Mouse (Mus musculus): ENCODE results near the gene Trex1. TPM values are rescaled to one million over a fixed set of nuclear protein-coding genes. Genes with fewer than 3 reads are reported as not detected.

Trex1 gene
- polyA plus RNA-seq, 1 experiment from 2014 or later = 7.1 TPM

GRCm38 (mm10) chr9:109049996-109050673, 9.4 kb downstream of the Trex1 start:
- no peak overlapping the region for H3K9ac ChIP-seq (replicated peaks)
- H3K27ac ChIP-seq = no peak overlapping the region
- 82% methylated on average over 9 of the region's 9 CpGs for WGBS
- no peaks in the 10 kb centered on the region for H3K27me3 ChIP-seq
- no peak overlapping the region for H3K4me3 ChIP-seq (replicated peaks)
- H3K36me3 ChIP-seq = peaks cover 43% of the 10 kb centered on the region
- peaks cover 6% of the 10 kb centered on the region for H3K4me1 ChIP-seq (replicated peaks)
- H3K9me3 ChIP-seq = no peaks in the 10 kb centered on the region
- no peak for ATAC-seq (ENCODE audit: insufficient number of reproducible peaks, insufficient read depth, low FRiP score, low TSS enrichment, low read depth)
- no peak overlapping the region for H3K4me2 ChIP-seq

GRCm38 (mm10) chr9:109049316-109049715, 10.2 kb downstream of the Trex1 start:
- H3K4me3 ChIP-seq (replicated peaks) = no peak overlapping the region
- ATAC-seq (ENCODE audit: insufficient number of reproducible peaks, insufficient read depth, low FRiP score, low TSS enrichment, low read depth) = no peak
- no peak overlapping the region for H3K27ac ChIP-seq
- H3K9ac ChIP-seq (replicated peaks) = no peak overlapping the region
- no peaks in the 10 kb centered on the region for H3K9me3 ChIP-seq
- H3K36me3 ChIP-seq = peaks cover 46% of the 10 kb centered on the region
- H3K27me3 ChIP-seq = no peaks in the 10 kb centered on the region
- 85% methylated on average over 7 of the region's 7 CpGs for WGBS
- H3K4me2 ChIP-seq = no peak overlapping the region
- peaks cover under 1% of the 10 kb centered on the region for H3K4me1 ChIP-seq (replicated peaks)

DNA sequence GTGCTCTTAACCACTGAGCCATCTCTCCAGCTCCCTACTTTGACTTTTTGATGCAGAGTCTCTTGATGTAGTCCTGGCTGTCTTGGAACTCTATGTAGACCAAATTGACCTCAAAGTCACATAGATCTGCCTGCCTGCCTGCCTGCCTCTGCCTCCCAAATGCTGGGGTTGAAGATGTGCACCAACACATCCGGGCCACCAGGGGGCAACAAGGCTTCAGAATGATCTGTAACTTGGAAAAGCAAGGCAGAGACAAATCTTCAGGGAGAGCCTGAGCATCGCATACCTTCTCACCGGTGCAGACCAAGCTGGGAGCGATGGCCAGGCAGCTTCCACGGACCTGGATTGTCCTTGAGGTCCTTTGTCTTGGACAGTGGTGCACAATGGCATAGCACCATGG, 13.2 kb downstream of the Trex1 start:
- Histone ChIP-seq H3K27ac (no peak overlapping the region), H3K9me3 (no peaks in the 10 kb centered on the region), H3K27me3 (no peaks in the 10 kb centered on the region), H3K4me3 (replicated peaks) (no peak overlapping the region), H3K4me1 (replicated peaks) (0 out of 2 replicates have a peak, but pooled peaks cover under 1% of the 10 kb centered on the region), H3K9ac (replicated peaks) (no peak overlapping the region), H3K4me2 (no peak overlapping the region), H3K36me3 (peaks cover 28% of the 10 kb centered on the region)
- no peak for ATAC-seq (ENCODE audit: insufficient number of reproducible peaks, insufficient read depth, low FRiP score, low TSS enrichment, low read depth)
- WGBS = 44% methylated on average over 5 of the region's 5 CpGs

GRCm38 (mm10) chr9:109041351-109041750, 18.2 kb downstream of the Trex1 start:
- Histone ChIP-seq H3K4me1 (replicated peaks) (peaks cover 29% of the 10 kb centered on the region), H3K27me3 (no peaks in the 10 kb centered on the region), H3K4me2 (no peak overlapping the region), H3K4me3 (replicated peaks) (no peak overlapping the region), H3K36me3 (peaks cover 4% of the 10 kb centered on the region; the same call in 1 of the 2 replicates), H3K9ac (replicated peaks) (no peak overlapping the region), H3K27ac (no peak overlapping the region), H3K9me3 (no peaks in the 10 kb centered on the region)
- ATAC-seq (ENCODE audit: insufficient number of reproducible peaks, insufficient read depth, low FRiP score, low TSS enrichment, low read depth) = no peak
- 90% methylated on average over 7 of the region's 7 CpGs for WGBS

GRCm38 (mm10) chr9:109040906-109041305, 18.6 kb downstream of the Trex1 start:
- no peak overlapping the region; the same call in 1 of the 2 replicates for H3K9ac ChIP-seq (replicated peaks)
- no peaks in the 10 kb centered on the region for H3K9me3 ChIP-seq
- 70% methylated on average over 6 of the region's 6 CpGs for WGBS
- no peak for ATAC-seq (ENCODE audit: insufficient number of reproducible peaks, insufficient read depth, low FRiP score, low TSS enrichment, low read depth)
- H3K27me3 ChIP-seq = no peaks in the 10 kb centered on the region
- no peak overlapping the region for H3K27ac ChIP-seq
- peaks cover 4% of the 10 kb centered on the region; the same call in 1 of the 2 replicates for H3K36me3 ChIP-seq
- H3K4me2 ChIP-seq = no peak overlapping the region
- peaks cover 29% of the 10 kb centered on the region for H3K4me1 ChIP-seq (replicated peaks)
- no peak overlapping the region for H3K4me3 ChIP-seq (replicated peaks)

GRCm38 (mm10) chr9:109040216-109040615, 19.3 kb downstream of the Trex1 start:
- Histone ChIP-seq H3K27ac (no peak overlapping the region), H3K9me3 (no peaks in the 10 kb centered on the region), H3K4me1 (replicated peaks) (peaks cover 29% of the 10 kb centered on the region), H3K4me2 (peak overlapping the region; percentile 80; the same call in 1 of the 2 replicates), H3K27me3 (no peaks in the 10 kb centered on the region), H3K9ac (replicated peaks) (no peak overlapping the region), H3K36me3 (peaks cover 4% of the 10 kb centered on the region; the same call in 1 of the 2 replicates), H3K4me3 (replicated peaks) (no peak overlapping the region)
- WGBS = 79% methylated on average over 8 of the region's 8 CpGs
- ATAC-seq (ENCODE audit: insufficient number of reproducible peaks, insufficient read depth, low FRiP score, low TSS enrichment, low read depth) = no peak

DNA sequence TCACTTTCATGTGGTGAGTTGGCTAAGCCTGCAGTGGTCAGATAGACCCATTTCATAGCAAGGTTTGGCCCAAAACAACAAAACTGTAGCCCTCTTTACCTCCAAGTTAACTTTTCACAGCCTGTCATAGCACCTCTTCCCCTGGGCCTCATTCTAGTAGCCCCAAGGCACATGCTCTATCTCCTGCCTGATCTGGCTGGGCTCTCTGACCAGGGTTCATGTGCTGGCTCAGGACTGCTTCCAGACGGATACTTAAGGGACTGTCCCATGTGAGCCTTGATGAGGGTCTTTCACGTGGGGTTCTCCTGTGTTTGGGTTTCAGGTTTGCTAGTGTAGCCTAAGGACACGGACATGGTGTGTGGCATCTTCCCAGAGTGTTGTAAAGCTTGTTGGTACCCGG, 19.9 kb downstream of the Trex1 start:
- H3K27ac ChIP-seq = no peak overlapping the region

DNA sequence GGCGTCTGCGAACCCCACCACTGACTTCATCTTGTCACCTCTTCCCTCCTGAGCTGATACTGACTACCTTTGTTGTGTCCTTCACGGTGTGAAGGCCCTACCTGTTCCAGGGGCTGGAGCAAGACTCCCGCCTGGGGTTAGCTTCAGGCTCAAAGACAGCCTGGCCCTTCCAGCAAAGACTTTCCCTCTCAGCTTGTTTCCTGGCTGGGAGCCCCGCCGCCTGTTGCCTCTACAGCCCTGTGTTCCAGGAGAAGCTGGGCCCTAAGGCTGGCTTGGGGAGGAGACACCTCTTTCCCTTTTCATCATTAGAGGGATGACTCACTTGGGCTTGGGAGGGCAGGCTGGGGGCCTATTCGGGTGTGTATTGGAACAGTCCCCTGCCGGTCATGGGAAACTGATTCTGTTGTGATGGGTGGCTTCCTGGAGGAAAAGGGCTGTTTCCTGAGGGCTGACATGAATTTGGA, 20.6 kb downstream of the Trex1 start:
- Histone ChIP-seq H3K9me3 (no peaks in the 10 kb centered on the region), H3K4me2 (peak overlapping the region; percentile 80), H3K4me3 (replicated peaks) (peak overlapping the region; percentile 75), H3K4me1 (replicated peaks) (peaks cover 29% of the 10 kb centered on the region), H3K36me3 (no peaks in the 10 kb centered on the region), H3K9ac (replicated peaks) (peak overlapping the region; percentile 78), H3K27ac (peak overlapping the region; percentile 64; the same call in 1 of the 2 replicates), H3K27me3 (no peaks in the 10 kb centered on the region)
- peak; percentile 40 for ATAC-seq (ENCODE audit: insufficient number of reproducible peaks, insufficient read depth, low FRiP score, low TSS enrichment, low read depth)
- 18% methylated on average over 8 of the region's 8 CpGs for WGBS

More for the DNA sequence above, 19.9 kb downstream of the Trex1 start:
- H3K9ac ChIP-seq (replicated peaks) = no peak overlapping the region
- H3K4me2 ChIP-seq = peak overlapping the region; percentile 80; the same call in 1 of the 2 replicates
- H3K4me1 ChIP-seq (replicated peaks) = peaks cover 29% of the 10 kb centered on the region
- H3K4me3 ChIP-seq (replicated peaks) = peak overlapping the region; percentile 75; the same call in 1 of the 2 replicates
- WGBS = 75% methylated on average over 4 of the region's 4 CpGs
- no peaks in the 10 kb centered on the region for H3K9me3 ChIP-seq
- H3K36me3 ChIP-seq = peaks cover 4% of the 10 kb centered on the region; the same call in 1 of the 2 replicates
- H3K27me3 ChIP-seq = no peaks in the 10 kb centered on the region
- ATAC-seq (ENCODE audit: insufficient number of reproducible peaks, insufficient read depth, low FRiP score, low TSS enrichment, low read depth) = no peak

- Histone ChIP-seq H3K36me3 (no peaks in the 10 kb centered on the region), H3K9me3 (no peaks in the 10 kb centered on the region; the same call in 1 of the 2 replicates), H3K4me2 (peak within 1 kb of the TSS; percentile 80), H3K27me3 (no peaks in the 10 kb centered on the region), H3K27ac (peak within 1 kb of the TSS; percentile 64; the same call in 1 of the 2 replicates), H3K4me3 (replicated peaks) (peak within 1 kb of the TSS; percentile 75), H3K9ac (replicated peaks) (peak within 1 kb of the TSS; percentile 78), H3K4me1 (replicated peaks) (peaks cover 29% of the 10 kb centered on the region)
- ATAC-seq (ENCODE audit: insufficient number of reproducible peaks, insufficient read depth, low FRiP score, low TSS enrichment, low read depth) = peak; percentile 89
- under 1% methylated on average over 40 of the region's 40 CpGs for WGBS
Observed at GRCm38 (mm10) chr9:109038086-109038895, 21.2 kb downstream of the Trex1 start, which contains the start of gene Shisa5. TSS of gene Shisa5 (plus strand) at chr9:109038565.

DNA sequence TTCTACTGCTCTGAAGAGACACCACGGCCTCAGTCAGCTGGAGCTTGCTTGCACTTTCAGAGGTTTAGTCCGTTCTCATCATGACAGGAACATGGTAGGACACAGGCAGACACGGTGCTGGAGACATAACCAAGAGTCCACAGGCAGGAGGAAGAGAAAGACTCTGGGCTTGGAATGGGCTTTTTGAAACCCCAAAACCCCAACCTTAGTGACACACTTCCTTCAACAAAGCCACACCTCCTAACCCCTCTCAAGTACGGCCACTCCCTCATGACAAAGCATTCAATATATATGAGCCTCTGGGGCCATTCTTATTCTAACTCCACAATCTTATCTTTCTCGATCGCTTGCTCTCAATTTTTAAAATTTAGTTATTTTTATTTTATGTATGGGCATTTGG, 27.1 kb downstream of the Trex1 start:
- ATAC-seq (ENCODE audit: insufficient number of reproducible peaks, insufficient read depth, low FRiP score, low TSS enrichment, low read depth) = no peak
- WGBS = 92% methylated on average over 6 of the region's 6 CpGs
- Histone ChIP-seq H3K9ac (replicated peaks) (no peak overlapping the region), H3K4me1 (replicated peaks) (no peaks in the 10 kb centered on the region), H3K36me3 (peaks cover 8% of the 10 kb centered on the region; the same call in 1 of the 2 replicates), H3K9me3 (no peaks in the 10 kb centered on the region; the same call in 1 of the 2 replicates), H3K27me3 (no peaks in the 10 kb centered on the region), H3K4me3 (replicated peaks) (no peak overlapping the region), H3K4me2 (no peak overlapping the region), H3K27ac (no peak overlapping the region)

- Histone ChIP-seq H3K4me3 (replicated peaks) (no peak overlapping the region), H3K27me3 (no peaks in the 10 kb centered on the region), H3K9ac (replicated peaks) (no peak overlapping the region), H3K36me3 (peaks cover 10% of the 10 kb centered on the region; the same call in 1 of the 2 replicates), H3K4me1 (replicated peaks) (no peaks in the 10 kb centered on the region), H3K27ac (no peak overlapping the region), H3K9me3 (no peaks in the 10 kb centered on the region; the same call in 1 of the 2 replicates), H3K4me2 (no peak overlapping the region)
- ATAC-seq (ENCODE audit: insufficient number of reproducible peaks, insufficient read depth, low FRiP score, low TSS enrichment, low read depth) = no peak
- 82% methylated on average over 8 of the region's 8 CpGs for WGBS
Observed at GRCm38 (mm10) chr9:109031686-109032085, 27.8 kb downstream of the Trex1 start.

Measured in limb, embryonic 12.5 days (tissue).